Mouse (Mus musculus): Measurements from ENCODE around the gene Plppr1. TPM values are rescaled to one million over a fixed set of nuclear protein-coding genes. Genes with fewer than 3 reads are reported as not detected.

The Plppr1 gene
- 4.7 and 6.4 TPM in 2 replicates for polyA plus RNA-seq (2014; fragmentation: Nextera tagmentation; extraction: Ambion mirVana)

- DNase-seq (ENCODE audit: low spot score) (peak; percentile 79), ATAC-seq (ENCODE audit: low read depth) (peak; percentile 90)
- Histone ChIP-seq H3K27me3 (replicated peaks; ENCODE audit: control insufficient read depth, insufficient read depth, low read length) (peaks cover 14% of the 10 kb centered on the region; the same call in 1 of the 2 replicates), H3K4me1 (ENCODE audit: control insufficient read depth, insufficient read depth, low read length) (peaks cover 5% of the 10 kb centered on the region), H3K9ac (ENCODE audit: low read depth, low read length) (peak within 1 kb of the TSS; percentile 62), H3K27ac (replicated peaks; ENCODE audit: low read depth, low read length) (peak within 1 kb of the TSS; percentile 39; the same call in 1 of the 2 replicates), H3K9me3 (ENCODE audit: control insufficient read depth, low read length) (no peaks in the 10 kb centered on the region), H3K36me3 (ENCODE audit: control insufficient read depth, insufficient read depth, low read length) (no peaks in the 10 kb centered on the region), H3K4me3 (ENCODE audit: low read depth, low read length) (peak within 1 kb of the TSS; percentile 61), H3K4me2 (ENCODE audit: low read depth, low read length) (peak within 1 kb of the TSS; percentile 95)
- WGBS, result 1% methylated on average over 16 of the region's 21 CpGs
Measured at GRCm38 (mm10) chr4:49059021-49059401, at the start of gene Plppr1. Gene Plppr1, plus strand, starts transcription at chr4:49059273.

- Histone ChIP-seq H3K9me3 (ENCODE audit: control insufficient read depth, low read length) (no peaks in the 10 kb centered on the region), H3K4me3 (ENCODE audit: low read depth, low read length) (no peak overlapping the region), H3K9ac (ENCODE audit: low read depth, low read length) (no peak overlapping the region), H3K36me3 (ENCODE audit: control insufficient read depth, insufficient read depth, low read length) (no peaks in the 10 kb centered on the region), H3K4me1 (ENCODE audit: control insufficient read depth, insufficient read depth, low read length) (no peaks in the 10 kb centered on the region), H3K27ac (replicated peaks; ENCODE audit: low read depth, low read length) (no peak overlapping the region), H3K27me3 (replicated peaks; ENCODE audit: control insufficient read depth, insufficient read depth, low read length) (no peaks in the 10 kb centered on the region), H3K4me2 (ENCODE audit: low read depth, low read length) (no peak overlapping the region)
- DNase-seq (ENCODE audit: low spot score) (no peak), ATAC-seq (ENCODE audit: low read depth) (no peak)
Measured at GRCm38 (mm10) chr4:49016701-49017100, 42.4 kb upstream of the Plppr1 start.

GRCm38 (mm10) chr4:49023221-49023620 lies 35.9 kb upstream of the Plppr1 start:
- WGBS, result 80% methylated on average over 1 of the region's 1 CpGs
- no peak overlapping the region for H3K4me3 ChIP-seq (ENCODE audit: low read depth, low read length)

GRCm38 (mm10) chr4:49038311-49038710 lies 20.8 kb upstream of the Plppr1 start:
- Histone ChIP-seq H3K27ac (replicated peaks; ENCODE audit: low read depth, low read length) (no peak overlapping the region), H3K4me1 (ENCODE audit: control insufficient read depth, insufficient read depth, low read length) (no peaks in the 10 kb centered on the region), H3K4me2 (ENCODE audit: low read depth, low read length) (no peak overlapping the region), H3K9me3 (ENCODE audit: control insufficient read depth, low read length) (no peaks in the 10 kb centered on the region), H3K9ac (ENCODE audit: low read depth, low read length) (no peak overlapping the region), H3K36me3 (ENCODE audit: control insufficient read depth, insufficient read depth, low read length) (no peaks in the 10 kb centered on the region), H3K4me3 (ENCODE audit: low read depth, low read length) (no peak overlapping the region), H3K27me3 (replicated peaks; ENCODE audit: control insufficient read depth, insufficient read depth, low read length) (no peaks in the 10 kb centered on the region)
- ATAC-seq (ENCODE audit: low read depth), result no peak
- WGBS, result 68% methylated on average over 4 of the region's 4 CpGs
- DNase-seq (ENCODE audit: low spot score), result no peak

More at GRCm38 (mm10) chr4:49023221-49023620, 35.9 kb upstream of the Plppr1 start:
- Histone ChIP-seq H3K27me3 (replicated peaks; ENCODE audit: control insufficient read depth, insufficient read depth, low read length) (no peaks in the 10 kb centered on the region), H3K4me2 (ENCODE audit: low read depth, low read length) (no peak overlapping the region), H3K36me3 (ENCODE audit: control insufficient read depth, insufficient read depth, low read length) (no peaks in the 10 kb centered on the region), H3K9ac (ENCODE audit: low read depth, low read length) (no peak overlapping the region), H3K9me3 (ENCODE audit: control insufficient read depth, low read length) (no peaks in the 10 kb centered on the region), H3K4me1 (ENCODE audit: control insufficient read depth, insufficient read depth, low read length) (no peaks in the 10 kb centered on the region), H3K27ac (replicated peaks; ENCODE audit: low read depth, low read length) (no peak overlapping the region)
- DNase-seq (ENCODE audit: low spot score) (no peak), ATAC-seq (ENCODE audit: low read depth) (no peak)

GRCm38 (mm10) chr4:49039854-49040253 lies 19.2 kb upstream of the Plppr1 start:
- ATAC-seq (ENCODE audit: low read depth) (no peak), DNase-seq (ENCODE audit: low spot score) (no peak)
- Histone ChIP-seq H3K4me2 (ENCODE audit: low read depth, low read length) (no peak overlapping the region), H3K9ac (ENCODE audit: low read depth, low read length) (no peak overlapping the region), H3K4me1 (ENCODE audit: control insufficient read depth, insufficient read depth, low read length) (no peaks in the 10 kb centered on the region), H3K27me3 (replicated peaks; ENCODE audit: control insufficient read depth, insufficient read depth, low read length) (no peaks in the 10 kb centered on the region), H3K36me3 (ENCODE audit: control insufficient read depth, insufficient read depth, low read length) (no peaks in the 10 kb centered on the region), H3K9me3 (ENCODE audit: control insufficient read depth, low read length) (no peaks in the 10 kb centered on the region), H3K4me3 (ENCODE audit: low read depth, low read length) (no peak overlapping the region), H3K27ac (replicated peaks; ENCODE audit: low read depth, low read length) (no peak overlapping the region)
- WGBS, result 81% methylated on average over 3 of the region's 3 CpGs

- Histone ChIP-seq H3K36me3 (ENCODE audit: control insufficient read depth, insufficient read depth, low read length) (no peaks in the 10 kb centered on the region), H3K27me3 (replicated peaks; ENCODE audit: control insufficient read depth, insufficient read depth, low read length) (no peaks in the 10 kb centered on the region), H3K4me2 (ENCODE audit: low read depth, low read length) (no peak overlapping the region), H3K9ac (ENCODE audit: low read depth, low read length) (no peak overlapping the region), H3K4me1 (ENCODE audit: control insufficient read depth, insufficient read depth, low read length) (no peaks in the 10 kb centered on the region), H3K27ac (replicated peaks; ENCODE audit: low read depth, low read length) (no peak overlapping the region), H3K4me3 (ENCODE audit: low read depth, low read length) (no peak overlapping the region), H3K9me3 (ENCODE audit: control insufficient read depth, low read length) (no peaks in the 10 kb centered on the region)
- 70% methylated on average over 1 of the region's 1 CpGs for WGBS
- DNase-seq (ENCODE audit: low spot score) (no peak), ATAC-seq (ENCODE audit: low read depth) (no peak)
Measured at GRCm38 (mm10) chr4:49041655-49042054, 17.4 kb upstream of the Plppr1 start.

- no peak for DNase-seq (ENCODE audit: low spot score)
- Histone ChIP-seq H3K9ac (ENCODE audit: low read depth, low read length) (no peak overlapping the region), H3K9me3 (ENCODE audit: control insufficient read depth, low read length) (no peaks in the 10 kb centered on the region), H3K4me1 (ENCODE audit: control insufficient read depth, insufficient read depth, low read length) (no peaks in the 10 kb centered on the region), H3K27ac (replicated peaks; ENCODE audit: low read depth, low read length) (no peak overlapping the region), H3K4me3 (ENCODE audit: low read depth, low read length) (no peak overlapping the region), H3K27me3 (replicated peaks; ENCODE audit: control insufficient read depth, insufficient read depth, low read length) (no peaks in the 10 kb centered on the region), H3K4me2 (ENCODE audit: low read depth, low read length) (no peak overlapping the region), H3K36me3 (ENCODE audit: control insufficient read depth, insufficient read depth, low read length) (no peaks in the 10 kb centered on the region)
- WGBS, result 91% methylated on average over 1 of the region's 1 CpGs
- no peak for ATAC-seq (ENCODE audit: low read depth)
Measured at GRCm38 (mm10) chr4:49050628-49051027, 8.4 kb upstream of the Plppr1 start.

GRCm38 (mm10) chr4:49057916-49058315 lies 1.2 kb upstream of the Plppr1 start:
- Histone ChIP-seq H3K27ac (replicated peaks; ENCODE audit: low read depth, low read length) (no peak overlapping the region), H3K4me2 (ENCODE audit: low read depth, low read length) (no peak overlapping the region), H3K4me1 (ENCODE audit: control insufficient read depth, insufficient read depth, low read length) (peaks cover 5% of the 10 kb centered on the region), H3K4me3 (ENCODE audit: low read depth, low read length) (no peak overlapping the region), H3K36me3 (ENCODE audit: control insufficient read depth, insufficient read depth, low read length) (no peaks in the 10 kb centered on the region), H3K9ac (ENCODE audit: low read depth, low read length) (no peak overlapping the region), H3K9me3 (ENCODE audit: control insufficient read depth, low read length) (no peaks in the 10 kb centered on the region), H3K27me3 (replicated peaks; ENCODE audit: control insufficient read depth, insufficient read depth, low read length) (peaks cover 14% of the 10 kb centered on the region; the same call in 1 of the 2 replicates)
- DNase-seq (ENCODE audit: low spot score) (peak; percentile 16), ATAC-seq (ENCODE audit: low read depth) (no peak)
- 28% methylated on average over 2 of the region's 2 CpGs for WGBS

GRCm38 (mm10) chr4:49058557-49058956 lies 516 bp upstream of the Plppr1 start:
- Histone ChIP-seq H3K4me2 (ENCODE audit: low read depth, low read length) (peak overlapping the region; percentile 95), H3K27me3 (replicated peaks; ENCODE audit: control insufficient read depth, insufficient read depth, low read length) (peaks cover 14% of the 10 kb centered on the region; the same call in 1 of the 2 replicates), H3K4me3 (ENCODE audit: low read depth, low read length) (peak overlapping the region; percentile 61), H3K36me3 (ENCODE audit: control insufficient read depth, insufficient read depth, low read length) (no peaks in the 10 kb centered on the region), H3K4me1 (ENCODE audit: control insufficient read depth, insufficient read depth, low read length) (peaks cover 5% of the 10 kb centered on the region), H3K9me3 (ENCODE audit: control insufficient read depth, low read length) (no peaks in the 10 kb centered on the region), H3K27ac (replicated peaks; ENCODE audit: low read depth, low read length) (no peak overlapping the region; the same call in 1 of the 2 replicates), H3K9ac (ENCODE audit: low read depth, low read length) (peak overlapping the region; percentile 62)
- ATAC-seq (ENCODE audit: low read depth) (no peak), DNase-seq (ENCODE audit: low spot score) (no peak)
- 5% methylated on average over 7 of the region's 7 CpGs for WGBS
